Mouse (Mus musculus) gastrocnemius, postnatal 14 days (tissue): Measurements from ENCODE around the gene Ascc1. TPM values are rescaled to one million over a fixed set of nuclear protein-coding genes. Genes with fewer than 3 reads are reported as not detected.
"Not testable (repeated sequence)": the region's sequence is repeated elsewhere in the genome, so short reads cannot be mapped to it uniquely, and the experiment has no call there.

Experiments
- DNase-seq: peaks from one replicate; pipeline ENCODE4 v3.0.0; 2021; ENCODE audit warnings: mixed read lengths
- intact Hi-C: fragments of 180-260 bp; cut with DNase I; formaldehyde crosslinking; loops from one replicate; pipeline ENCODE4 v1.15.1; 2025; ENCODE audit warnings: low total_unique reads
- total RNA-seq, 2 experiments: library from RNA; stranded (reverse); gene quantifications; 2 replicates each; pipeline ENCODE4 v1.2.3; 2021

The Ascc1 gene
- total RNA-seq, 2 experiments from 2014 or later, result 11.2 to 13.2 TPM

GRCm38 (mm10) chr10:59974191-59974664 is 28.4 kb upstream of the Ascc1 start:
- DNase-seq, result peak; percentile 62
- intact Hi-C loops, result no loop called here

- intact Hi-C loops, result no loop called here
- DNase-seq, result no peak
Observed at GRCm38 (mm10) chr10:59974786-59975185, 27.8 kb upstream of the Ascc1 start.

GRCm38 (mm10) chr10:59977141-59977540 is 25.5 kb upstream of the Ascc1 start:
- DNase-seq, result no peak
- intact Hi-C loops, result no loop called here

- no peak for DNase-seq
- intact Hi-C loops, result no loop called here
Observed at GRCm38 (mm10) chr10:59977715-59978343, 24.8 kb upstream of the Ascc1 start.

GRCm38 (mm10) chr10:59978401-59978800 is 24.2 kb upstream of the Ascc1 start:
- DNase-seq, result no peak
- intact Hi-C loops, result no loop called here

- intact Hi-C loops, result no loop called here
- DNase-seq, result peak; percentile 79
Observed at GRCm38 (mm10) chr10:59978873-59979743, 23.5 kb upstream of the Ascc1 start.

GRCm38 (mm10) chr10:59980815-59981244 is 21.8 kb upstream of the Ascc1 start:
- DNase-seq, result no peak
- intact Hi-C loops, result no loop called here

- intact Hi-C loops, result no loop called here
- DNase-seq, result no peak
Observed at GRCm38 (mm10) chr10:59981336-59981735, 21.3 kb upstream of the Ascc1 start.

- DNase-seq, result no peak
- intact Hi-C loops, result no loop called here
Observed at GRCm38 (mm10) chr10:59981792-59982191, 20.8 kb upstream of the Ascc1 start.

- intact Hi-C loops, result no loop called here
- DNase-seq, result no peak
Observed at GRCm38 (mm10) chr10:59982379-59982873, 20.2 kb upstream of the Ascc1 start.

GRCm38 (mm10) chr10:59988036-59988435 is 14.6 kb upstream of the Ascc1 start:
- intact Hi-C loops, result no loop called here
- no peak for DNase-seq

GRCm38 (mm10) chr10:59990393-59990792 is 12.2 kb upstream of the Ascc1 start:
- DNase-seq, result no peak
- intact Hi-C loops, result loop anchor here (5.0 kb wide), 1 partner anchor 93 kb away; no protein-coding TSS in a partner anchor

- DNase-seq, result no peak
- intact Hi-C loops, result loop anchor here (5.0 kb wide), 1 partner anchor 94 kb away; no protein-coding TSS in a partner anchor
Observed at GRCm38 (mm10) chr10:59991262-59991880, 11.2 kb upstream of the Ascc1 start.

- DNase-seq, result no peak
- intact Hi-C loops, result loop anchor here (5.0 kb wide), 1 partner anchor 95 kb away; no protein-coding TSS in a partner anchor
Observed at GRCm38 (mm10) chr10:59992024-59992423, 10.6 kb upstream of the Ascc1 start.

- intact Hi-C loops, result loop anchor here (5.0 kb wide), 1 partner anchor 97 kb away; no protein-coding TSS in a partner anchor
- DNase-seq, result not testable (repeated sequence)
Observed at GRCm38 (mm10) chr10:59993813-59994212, 8.8 kb upstream of the Ascc1 start.

- intact Hi-C loops, result no loop called here
- no peak for DNase-seq
Observed at GRCm38 (mm10) chr10:59995889-59996288, 6.7 kb upstream of the Ascc1 start.

- intact Hi-C loops, result no loop called here
- no peak for DNase-seq
Observed at GRCm38 (mm10) chr10:59997591-59997990, 5.0 kb upstream of the Ascc1 start.

- intact Hi-C loops, result no loop called here
- DNase-seq, result no peak
Observed at GRCm38 (mm10) chr10:59999057-59999456, 3.5 kb upstream of the Ascc1 start.

- intact Hi-C loops, DNase-seq: not testable (repeated sequence)
Observed at GRCm38 (mm10) chr10:60001663-60002062, 942 bp upstream of the Ascc1 start.

- intact Hi-C loops, result no loop called here
- no peak for DNase-seq
Observed at GRCm38 (mm10) chr10:60002203-60002602, 402 bp upstream of the Ascc1 start.
